Mouse (Mus musculus) intestine, embryonic 16.5 days (tissue): ENCODE results near the gene Spg7. TPM values are rescaled to one million over a fixed set of nuclear protein-coding genes. Genes with fewer than 3 reads are reported as not detected.
"Not testable (repeated sequence)": the region's sequence is repeated elsewhere in the genome, so short reads cannot be mapped to it uniquely, and the experiment has no call there.

ENCODE experiments used
- ATAC-seq: fragments of 200-750 bp; cut with Nextera tagmentation; 2 replicates; pipeline ENCODE4 v1.8.0; 2017; ENCODE audit warnings: moderate TSS enrichment, moderate library complexity
- H3K27ac ChIP-seq: fragments of 300-500 bp; sonication (generic); 2 replicates; pipeline ENCODE4 v1.5.1; 2014; ENCODE audit warnings: mild to moderate bottlenecking, low read length
- H3K27me3 ChIP-seq: fragments of 300-500 bp; sonication (generic); replicated peaks from 2 replicates; pipeline ENCODE4 v1.6.1; 2014; ENCODE audit warnings: low read length, control low read depth, mixed read lengths; ENCODE audit not compliant: control insufficient read depth, insufficient read depth
- H3K36me3 ChIP-seq: fragments of 300-500 bp; sonication (generic); 2 replicates; pipeline ENCODE4 v1.6.1; 2014; ENCODE audit warnings: low read length, control low read depth; ENCODE audit not compliant: control insufficient read depth, insufficient read depth
- H3K4me1 ChIP-seq: fragments of 300-500 bp; sonication (generic); 2 replicates; pipeline ENCODE4 v1.6.1; 2014; ENCODE audit warnings: low read length, control low read depth, mixed read lengths; ENCODE audit not compliant: control insufficient read depth, insufficient read depth
- H3K4me2 ChIP-seq: fragments of 300-500 bp; sonication (generic); 2 replicates; pipeline ENCODE4 v1.6.1; 2014; ENCODE audit warnings: low read depth, low read length, control low read depth
- H3K4me3 ChIP-seq: fragments of 300-500 bp; sonication (generic); 2 replicates; pipeline ENCODE4 v1.5.1; 2014; ENCODE audit warnings: mild to moderate bottlenecking, low read length
- H3K9ac ChIP-seq: fragments of 300-500 bp; sonication (generic); 2 replicates; pipeline ENCODE4 v1.6.1; 2014; ENCODE audit warnings: low read depth, low read length
- H3K9me3 ChIP-seq: fragments of 300-500 bp; sonication (generic); 2 replicates; pipeline ENCODE4 v1.6.1; 2016; ENCODE audit warnings: low read length, control low read depth; ENCODE audit not compliant: control insufficient read depth
- WGBS: fragments of 180-500 bp; shearing (Covaris S2); extraction: QIAGEN DNeasy Blood & Tissue Kit; methylation state at CpG from one replicate; pipeline ENCODE4 v1.1.7; 2014; 5-methylcytosine and 5-hydroxymethylcytosine counted together
- polyA plus RNA-seq: library from polyadenylated mRNA; unstranded; fragments of >200 nt; fragmentation: Nextera tagmentation; extraction: Ambion mirVana; gene quantifications from 2 replicates; pipeline ENCODE4 v1.2.1, GENCODE M21; 2015

Gene Spg7
- polyA plus RNA-seq, 1 experiment from 2014 or later, result 54.4 TPM

- Histone ChIP-seq H3K9me3 (no peaks in the 10 kb centered on the region), H3K27me3 (no peaks in the 10 kb centered on the region), H3K4me3 (no peak overlapping the region), H3K4me1 (peaks cover 48% of the 10 kb centered on the region), H3K9ac (0 out of 2 replicates have a peak overlapping the region, but pooled peaks have one; percentile 100), H3K36me3 (no peaks in the 10 kb centered on the region), H3K4me2 (peak overlapping the region; percentile 79; the same call in 1 of the 2 replicates), H3K27ac (no peak overlapping the region)
- ATAC-seq, result no peak
- WGBS, result 67% methylated on average over 11 of the region's 11 CpGs
Measured at GRCm38 (mm10) chr8:123039376-123040109, 23.2 kb upstream of the Spg7 start.

GRCm38 (mm10) chr8:123040110-123040650, 22.6 kb upstream of the Spg7 start:
- Histone ChIP-seq H3K9me3 (no peaks in the 10 kb centered on the region), H3K36me3 (no peaks in the 10 kb centered on the region), H3K9ac (peak overlapping the region; percentile 100), H3K27me3 (no peaks in the 10 kb centered on the region), H3K27ac (peak overlapping the region; percentile 97), H3K4me3 (peak overlapping the region; percentile 98), H3K4me1 (peaks cover 48% of the 10 kb centered on the region), H3K4me2 (peak overlapping the region; percentile 79)
- WGBS, result 12% methylated on average over 4 of the region's 4 CpGs
- no peak for ATAC-seq

- no peaks in the 10 kb centered on the region for H3K27me3 ChIP-seq
- peak overlapping the region; percentile 100 for H3K9ac ChIP-seq
- no peaks in the 10 kb centered on the region for H3K36me3 ChIP-seq
- peak overlapping the region; percentile 79 for H3K4me2 ChIP-seq
- H3K27ac ChIP-seq, result peak overlapping the region; percentile 97
- peaks cover 39% of the 10 kb centered on the region for H3K4me1 ChIP-seq
- WGBS, result under 1% methylated on average over 71 of the region's 71 CpGs
- no peaks in the 10 kb centered on the region for H3K9me3 ChIP-seq
- H3K4me3 ChIP-seq, result peak overlapping the region; percentile 98
- no peak for ATAC-seq
Measured at GRCm38 (mm10) chr8:123041008-123041773, 21.6 kb upstream of the Spg7 start.

GRCm38 (mm10) chr8:123041774-123042105, 21.0 kb upstream of the Spg7 start:
- Histone ChIP-seq H3K9ac (peak overlapping the region; percentile 100), H3K27ac (peak overlapping the region; percentile 97), H3K27me3 (no peaks in the 10 kb centered on the region), H3K4me1 (peaks cover 39% of the 10 kb centered on the region), H3K4me2 (peak overlapping the region; percentile 79; the same call in 1 of the 2 replicates), H3K9me3 (no peaks in the 10 kb centered on the region), H3K4me3 (peak overlapping the region; percentile 98), H3K36me3 (no peaks in the 10 kb centered on the region)
- under 1% methylated on average over 36 of the region's 60 CpGs for WGBS
- peak; percentile 4 for ATAC-seq

- ATAC-seq, result peak; percentile 97
- Histone ChIP-seq H3K36me3 (no peaks in the 10 kb centered on the region), H3K9me3 (no peaks in the 10 kb centered on the region), H3K4me3 (peak within 1 kb of the TSS; percentile 98), H3K27ac (peak within 1 kb of the TSS; percentile 97), H3K4me2 (peak within 1 kb of the TSS; percentile 79), H3K4me1 (peaks cover 36% of the 10 kb centered on the region), H3K9ac (peak within 1 kb of the TSS; percentile 100), H3K27me3 (no peaks in the 10 kb centered on the region)
- WGBS, result under 1% methylated on average over 74 of the region's 91 CpGs
Measured at GRCm38 (mm10) chr8:123042158-123042973, 20.4 kb upstream of the Spg7 start, which contains the start of gene Ankrd11. Gene Ankrd11 (minus strand): TSS chr8:123042277.

GRCm38 (mm10) chr8:123042974-123043625, 19.6 kb upstream of the Spg7 start:
- Histone ChIP-seq H3K9me3 (no peaks in the 10 kb centered on the region), H3K4me1 (peaks cover 40% of the 10 kb centered on the region), H3K27me3 (no peaks in the 10 kb centered on the region), H3K27ac (peak overlapping the region; percentile 95), H3K4me3 (peak overlapping the region; percentile 98), H3K9ac (peak overlapping the region; percentile 86), H3K36me3 (no peaks in the 10 kb centered on the region), H3K4me2 (peak overlapping the region; percentile 51)
- 15% methylated on average over 22 of the region's 22 CpGs for WGBS
- ATAC-seq, result no peak

GRCm38 (mm10) chr8:123043941-123044340, 18.8 kb upstream of the Spg7 start:
- H3K36me3 ChIP-seq, result no peaks in the 10 kb centered on the region
- H3K4me2 ChIP-seq, result no peak overlapping the region
- ATAC-seq, result no peak
- peaks cover 40% of the 10 kb centered on the region for H3K4me1 ChIP-seq
- H3K4me3 ChIP-seq, result no peak overlapping the region
- H3K9ac ChIP-seq, result no peak overlapping the region
- no peaks in the 10 kb centered on the region for H3K27me3 ChIP-seq
- WGBS, result 77% methylated on average over 3 of the region's 3 CpGs
- H3K27ac ChIP-seq, result no peak overlapping the region
- H3K9me3 ChIP-seq, result no peaks in the 10 kb centered on the region

- peaks cover 31% of the 10 kb centered on the region for H3K4me1 ChIP-seq
- H3K36me3 ChIP-seq, H3K27ac ChIP-seq, H3K9ac ChIP-seq, H3K9me3 ChIP-seq, H3K4me3 ChIP-seq, H3K27me3 ChIP-seq, ATAC-seq, H3K4me2 ChIP-seq: not testable (repeated sequence)
- 92% methylated on average over 23 of the region's 23 CpGs for WGBS
Measured at GRCm38 (mm10) chr8:123044743-123045425, 17.9 kb upstream of the Spg7 start.
